Mouse (Mus musculus) olfactory bulb, adult 2 months (tissue): ENCODE measurements around the gene Sis.

Experiments used
- CTCF ChIP-seq: fragments of 200-500 bp; IDR thresholded peaks from 2 replicates; pipeline ENCODE4 v1.5.1; 2012; ENCODE audit warnings: low read depth, mild to moderate bottlenecking, low read length, moderate library complexity; ENCODE audit not compliant: insufficient read depth
- POLR2A ChIP-seq: fragments of 200-500 bp; IDR thresholded peaks from 2 replicates; pipeline ENCODE4 v1.6.1; 2012; ENCODE audit warnings: mild to moderate bottlenecking, low read depth, low read length, moderate library complexity; ENCODE audit not compliant: insufficient read depth

- no peak for TF ChIP-seq POLR2A
- TF ChIP-seq CTCF = no peak
These were observed at the start of gene Sis for GRCm38 (mm10) chr3:72967675-72968074.
